In genomic region chr11:57072171-57072570, GRCm38 (mm10) we compare ENCODE assay signal across 27 mouse cellular contexts.
DNase-seq lines count a peak whose midpoint lies in the region; ATAC-seq and TF ChIP-seq lines count a peak whose summit lies in the region.
"Had no signal": no experiment of that assay in that cellular context is flagged by ENCODE, and none has a peak within 500 bp of the region (broad histone marks: within the 10 kb centered on the region; RNA-seq: fewer than 3 reads in every experiment).

No protein-coding gene starts in this region.

- no peak overlapping the region for H3K4me3 ChIP-seq in forebrain, postnatal 0 days (ENCODE audit: low read depth, low read length)
- no peak overlapping the region for H3K4me3 ChIP-seq in forebrain, embryonic 15.5 days
- no peak overlapping the region for H3K4me3 ChIP-seq in midbrain, embryonic 11.5 days (ENCODE audit: low read depth, low read length)
- H3K4me3 ChIP-seq in midbrain, embryonic 16.5 days (ENCODE audit: low read depth, low read length): no peak overlapping the region
- H3K4me3 ChIP-seq in midbrain, embryonic 14.5 days (replicated peaks; ENCODE audit: low read depth, low read length): no peak overlapping the region
- H3K4me3 ChIP-seq: left cerebral cortex, adult 2 months; limb, embryonic 10.5 days; liver, embryonic 15.5 days; lung, embryonic 15.5 days; megakaryocyte, embryonic 14.5 days had no signal

- 50% methylated on average over 6 of the region's 6 CpGs for WGBS in forebrain, postnatal 0 days
- WGBS in forebrain, embryonic 15.5 days: 57% methylated on average over 6 of the region's 6 CpGs
- WGBS in midbrain, embryonic 11.5 days: 69% methylated on average over 6 of the region's 6 CpGs
- WGBS in midbrain, embryonic 16.5 days: 48% methylated on average over 6 of the region's 6 CpGs
- 59% methylated on average over 6 of the region's 6 CpGs for whole genome bisulfite sequencing in midbrain, embryonic 14.5 days

- no peaks in the 10 kb centered on the region for H3K36me3 ChIP-seq in forebrain, postnatal 0 days (ENCODE audit: insufficient read depth)
- no peaks in the 10 kb centered on the region for H3K36me3 ChIP-seq in forebrain, embryonic 15.5 days
- H3K36me3 ChIP-seq in midbrain, embryonic 11.5 days (ENCODE audit: control insufficient read depth, insufficient read depth, low read length): no peaks in the 10 kb centered on the region
- H3K36me3 ChIP-seq in midbrain, embryonic 16.5 days (ENCODE audit: control insufficient read depth, insufficient read depth, low read length): no peaks in the 10 kb centered on the region
- no peaks in the 10 kb centered on the region for H3K36me3 ChIP-seq in midbrain, embryonic 14.5 days (ENCODE audit: control insufficient read depth, insufficient read depth, low read length)
- H3K36me3 ChIP-seq: G1E; limb, embryonic 10.5 days; liver, embryonic 15.5 days; lung, embryonic 15.5 days had no signal

- H3K9me3 ChIP-seq in forebrain, postnatal 0 days (ENCODE audit: low read length): no peaks in the 10 kb centered on the region
- no peaks in the 10 kb centered on the region for H3K9me3 ChIP-seq in forebrain, embryonic 15.5 days
- H3K9me3 ChIP-seq in midbrain, embryonic 11.5 days (ENCODE audit: control insufficient read depth, low read length): no peaks in the 10 kb centered on the region
- H3K9me3 ChIP-seq in midbrain, embryonic 16.5 days (replicated peaks; ENCODE audit: control insufficient read depth, low read length, poor library complexity, severe bottlenecking): no peaks in the 10 kb centered on the region
- no peaks in the 10 kb centered on the region for H3K9me3 ChIP-seq in midbrain, embryonic 14.5 days (ENCODE audit: control insufficient read depth, low read length)
- H3K9me3 ChIP-seq: limb, embryonic 10.5 days; liver, embryonic 15.5 days; lung, embryonic 15.5 days had no signal

- no peaks in the 10 kb centered on the region for H3K4me1 ChIP-seq in forebrain, postnatal 0 days (ENCODE audit: insufficient read depth)
- peaks cover 6% of the 10 kb centered on the region; the same call in 1 of the 2 replicates for H3K4me1 ChIP-seq in forebrain, embryonic 15.5 days
- peaks cover 2% of the 10 kb centered on the region for H3K4me1 ChIP-seq in midbrain, embryonic 11.5 days (ENCODE audit: control insufficient read depth, insufficient read depth, low read length)
- peaks cover 8% of the 10 kb centered on the region for H3K4me1 ChIP-seq in midbrain, embryonic 16.5 days (ENCODE audit: control insufficient read depth, insufficient read depth, low read length)
- H3K4me1 ChIP-seq in midbrain, embryonic 14.5 days (ENCODE audit: control insufficient read depth, insufficient read depth, low read length): 0 out of 2 replicates have a peak, but pooled peaks cover 5% of the 10 kb centered on the region
- H3K4me1 ChIP-seq: limb, embryonic 10.5 days; liver, embryonic 15.5 days; lung, embryonic 15.5 days; megakaryocyte, embryonic 14.5 days had no signal

- no peak overlapping the region for H3K27ac ChIP-seq in forebrain, postnatal 0 days (ENCODE audit: low read depth, low read length)
- no peak overlapping the region for H3K27ac ChIP-seq in forebrain, embryonic 15.5 days (replicated peaks)
- no peak overlapping the region for H3K27ac ChIP-seq in midbrain, embryonic 11.5 days (ENCODE audit: low read depth, low read length)
- no peak overlapping the region for H3K27ac ChIP-seq in midbrain, embryonic 16.5 days (ENCODE audit: low read length)
- H3K27ac ChIP-seq in midbrain, embryonic 14.5 days (replicated peaks; ENCODE audit: low read depth, low read length): no peak overlapping the region
- H3K27ac ChIP-seq: left cerebral cortex, adult 2 months; limb, embryonic 10.5 days; liver, embryonic 15.5 days; lung, embryonic 15.5 days; stomach, postnatal 0 days had no signal

- DNase-seq in forebrain, postnatal 0 days: no peak
- DNase-seq in midbrain, embryonic 11.5 days (ENCODE audit: low spot score, missing footprints): peak; percentile 69
- peak; percentile 11 for DNase-seq in midbrain, embryonic 14.5 days
- DNase-seq in telencephalon, adult 2 months (ENCODE audit: low read depth, low spot score): peak; percentile 23
- DNase-seq in adrenal gland, adult 18-20 months (ENCODE audit: low spot score in 2 of 2): no peak
- DNase-seq: adrenal gland, adult 8-10 months; B cell, adult 2 months; cerebellum, adult 2 months; gastrocnemius, postnatal 14 days; heart, adult 11 months; kidney, adult 11 months; kidney, postnatal 4 days; layer of hippocampus, adult 9-11 months; liver; lung, postnatal 36 days; right cerebral cortex, postnatal 14 days had no signal

- TF ChIP-seq CTCF in forebrain, postnatal 0 days (IDR thresholded peaks at IDR 0.05; ENCODE audit: low read depth): no peak

- 0 out of 2 replicates have a peak, but pooled peaks have one; percentile 7 for ATAC-seq in forebrain, postnatal 0 days
- no peak; the same call in 1 of the 2 replicates for ATAC-seq in forebrain, embryonic 15.5 days (replicated peaks)
- ATAC-seq in midbrain, embryonic 11.5 days (ENCODE audit: low FRiP score): no peak
- ATAC-seq in midbrain, embryonic 16.5 days: no peak
- no peak for ATAC-seq in midbrain, embryonic 14.5 days (ENCODE audit: low FRiP score, low TSS enrichment)
- ATAC-seq: Patski had no signal

- no peak overlapping the region for H3K4me2 ChIP-seq in forebrain, postnatal 0 days (ENCODE audit: low read depth)
- H3K4me2 ChIP-seq in forebrain, embryonic 15.5 days (replicated peaks): no peak overlapping the region
- no peak overlapping the region for H3K4me2 ChIP-seq in midbrain, embryonic 11.5 days
- no peak overlapping the region for H3K4me2 ChIP-seq in midbrain, embryonic 16.5 days (ENCODE audit: low read length)
- H3K4me2 ChIP-seq in midbrain, embryonic 14.5 days (ENCODE audit: low read length): no peak overlapping the region
- H3K4me2 ChIP-seq: heart, embryonic 11.5 days; liver, embryonic 15.5 days; lung, embryonic 15.5 days had no signal

- H3K9ac ChIP-seq in forebrain, postnatal 0 days: no peak overlapping the region
- no peak overlapping the region for H3K9ac ChIP-seq in forebrain, embryonic 15.5 days (replicated peaks)
- no peak overlapping the region for H3K9ac ChIP-seq in midbrain, embryonic 11.5 days (ENCODE audit: low read length)
- H3K9ac ChIP-seq in midbrain, embryonic 16.5 days (ENCODE audit: low read depth, low read length): no peak overlapping the region
- H3K9ac ChIP-seq in midbrain, embryonic 14.5 days (replicated peaks; ENCODE audit: low read length): no peak overlapping the region
- H3K9ac ChIP-seq: liver, embryonic 15.5 days; lung, embryonic 15.5 days had no signal

- no peaks in the 10 kb centered on the region for H3K27me3 ChIP-seq in forebrain, postnatal 0 days (ENCODE audit: insufficient read depth, low read length)
- H3K27me3 ChIP-seq in forebrain, embryonic 15.5 days: no peaks in the 10 kb centered on the region
- H3K27me3 ChIP-seq in midbrain, embryonic 11.5 days (ENCODE audit: control insufficient read depth, insufficient read depth, low read length): no peaks in the 10 kb centered on the region
- no peaks in the 10 kb centered on the region for H3K27me3 ChIP-seq in midbrain, embryonic 16.5 days (ENCODE audit: control insufficient read depth, insufficient read depth, low read depth, low read length)
- no peaks in the 10 kb centered on the region for H3K27me3 ChIP-seq in midbrain, embryonic 14.5 days (ENCODE audit: control insufficient read depth, insufficient read depth, low read length)
- H3K27me3 ChIP-seq: liver, embryonic 15.5 days; lung, embryonic 15.5 days; megakaryocyte, embryonic 14.5 days; Patski had no signal

Comparison
In these comparisons a context has a peak if more than half of its experiments do, and no peak if none do; other contexts are left out.
1. DNase-seq: peak in midbrain, embryonic 11.5 days (single experiment), midbrain, embryonic 14.5 days (single experiment) and telencephalon, adult 2 months (single experiment); none in forebrain, postnatal 0 days (single experiment) and adrenal gland, adult 18-20 months (0 of 2).